Mouse (Mus musculus) forebrain, embryonic 16.5 days (tissue): Measurements from ENCODE around the gene Ankrd63. TPM values are rescaled to one million over a fixed set of nuclear protein-coding genes. Genes with fewer than 3 reads are reported as not detected.

Source experiments
- ATAC-seq: fragments of 200-750 bp; cut with Nextera tagmentation; 2 replicates; pipeline ENCODE4 v1.8.0; 2017; ENCODE audit warnings: mild to moderate bottlenecking, moderate library complexity
- H3K27ac ChIP-seq: fragments of 300-500 bp; sonication (generic); 2 replicates; pipeline ENCODE4 v1.5.1; 2014; ENCODE audit warnings: low read length, control low read depth
- H3K27me3 ChIP-seq: fragments of 300-500 bp; sonication (generic); replicated peaks from 2 replicates; pipeline ENCODE4 v1.6.1; 2014; ENCODE audit warnings: low read length; ENCODE audit not compliant: control insufficient read depth, insufficient read depth
- H3K36me3 ChIP-seq: fragments of 300-500 bp; sonication (generic); 2 replicates; pipeline ENCODE4 v1.6.1; 2014; ENCODE audit not compliant: control insufficient read depth, insufficient read depth
- H3K4me1 ChIP-seq: fragments of 300-500 bp; sonication (generic); replicated peaks from 2 replicates; pipeline ENCODE4 v1.6.1; 2014; ENCODE audit warnings: low read length; ENCODE audit not compliant: control insufficient read depth, insufficient read depth
- H3K4me2 ChIP-seq: fragments of 300-500 bp; sonication (generic); 2 replicates; pipeline ENCODE4 v1.6.1; 2014; ENCODE audit warnings: mild to moderate bottlenecking, low read length, control low read depth
- H3K4me3 ChIP-seq: fragments of 300-500 bp; sonication (generic); replicated peaks from 2 replicates; pipeline ENCODE4 v1.5.1; 2014; ENCODE audit warnings: mild to moderate bottlenecking, low read length, control low read depth
- H3K9ac ChIP-seq: fragments of 300-500 bp; sonication (generic); replicated peaks from 2 replicates; pipeline ENCODE4 v1.6.1; 2014; ENCODE audit warnings: low read depth, low read length, control low read depth
- H3K9me3 ChIP-seq: fragments of 300-500 bp; sonication (generic); 2 replicates; pipeline ENCODE4 v1.6.1; 2016; ENCODE audit warnings: low read length; ENCODE audit not compliant: control insufficient read depth
- WGBS: fragments of 180-500 bp; shearing (Covaris S2); extraction: QIAGEN DNeasy Blood & Tissue Kit; methylation state at CpG from one replicate; pipeline ENCODE4 v1.1.7; 2014; 5-methylcytosine and 5-hydroxymethylcytosine counted together
- polyA plus RNA-seq: library from polyadenylated mRNA; unstranded; fragments of >200 nt; fragmentation: Nextera tagmentation; extraction: Ambion mirVana; gene quantifications from 2 replicates; pipeline ENCODE4 v1.2.1, GENCODE M21; 2015

The Ankrd63 gene
- polyA plus RNA-seq, 1 experiment from 2014 or later = 0.43 TPM

DNA sequence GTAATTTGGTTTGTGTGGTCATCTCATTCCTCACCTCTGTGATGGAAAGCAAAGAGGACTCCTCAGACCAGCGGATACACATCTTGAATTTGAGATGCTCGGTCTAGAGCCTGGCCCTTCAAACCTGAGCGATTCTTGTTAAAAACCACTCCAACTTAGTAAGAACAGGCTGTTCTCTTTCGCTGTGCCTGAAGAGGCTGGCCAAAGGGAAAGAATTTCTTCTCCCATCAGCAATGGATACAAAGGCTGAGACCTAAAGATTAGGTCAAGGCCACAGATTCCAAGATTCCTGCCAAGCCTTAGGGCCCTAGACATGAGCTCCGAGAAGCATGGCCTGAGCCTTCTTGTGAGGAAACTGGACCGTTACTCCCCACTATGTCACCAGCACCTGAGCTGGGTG lies 22.8 kb downstream of the Ankrd63 start:
- no peak for ATAC-seq
- Histone ChIP-seq H3K27me3 (peaks cover 23% of the 10 kb centered on the region), H3K4me1 (peaks cover 19% of the 10 kb centered on the region)

DNA sequence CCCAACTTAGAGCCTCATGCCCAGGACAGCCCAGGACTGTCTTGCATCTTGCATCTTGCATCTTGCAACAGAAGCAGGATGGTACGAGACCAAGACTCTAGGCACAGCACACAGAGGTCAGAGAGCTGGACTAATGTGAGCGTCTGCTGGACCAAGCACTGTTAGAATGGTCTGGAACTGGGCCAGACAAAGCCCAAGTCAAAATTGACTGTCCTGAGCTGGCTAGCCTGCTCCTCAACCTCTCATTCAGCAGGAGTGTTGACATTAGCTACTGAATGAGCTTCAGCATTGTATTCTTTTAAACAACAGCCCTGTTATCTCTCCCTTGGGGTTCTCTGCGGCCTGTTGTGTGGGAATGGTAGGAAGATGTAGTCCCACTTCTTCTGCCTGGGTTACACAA lies 24.2 kb downstream of the Ankrd63 start:
- H3K4me1 ChIP-seq = peaks cover 19% of the 10 kb centered on the region
- no peak overlapping the region for H3K9ac ChIP-seq
- H3K4me2 ChIP-seq = no peak overlapping the region
- no peaks in the 10 kb centered on the region for H3K36me3 ChIP-seq
- H3K27ac ChIP-seq = no peak overlapping the region
- 85% methylated on average over 3 of the region's 3 CpGs for WGBS
- peaks cover 32% of the 10 kb centered on the region for H3K27me3 ChIP-seq
- H3K4me3 ChIP-seq = no peak overlapping the region
- no peak for ATAC-seq
- no peaks in the 10 kb centered on the region for H3K9me3 ChIP-seq

More for the DNA sequence above, 22.8 kb downstream of the Ankrd63 start:
- Histone ChIP-seq H3K4me3 (no peak overlapping the region), H3K9ac (no peak overlapping the region), H3K4me2 (no peak overlapping the region), H3K36me3 (no peaks in the 10 kb centered on the region), H3K27ac (no peak overlapping the region), H3K9me3 (no peaks in the 10 kb centered on the region)
- WGBS = 95% methylated on average over 6 of the region's 6 CpGs

DNA sequence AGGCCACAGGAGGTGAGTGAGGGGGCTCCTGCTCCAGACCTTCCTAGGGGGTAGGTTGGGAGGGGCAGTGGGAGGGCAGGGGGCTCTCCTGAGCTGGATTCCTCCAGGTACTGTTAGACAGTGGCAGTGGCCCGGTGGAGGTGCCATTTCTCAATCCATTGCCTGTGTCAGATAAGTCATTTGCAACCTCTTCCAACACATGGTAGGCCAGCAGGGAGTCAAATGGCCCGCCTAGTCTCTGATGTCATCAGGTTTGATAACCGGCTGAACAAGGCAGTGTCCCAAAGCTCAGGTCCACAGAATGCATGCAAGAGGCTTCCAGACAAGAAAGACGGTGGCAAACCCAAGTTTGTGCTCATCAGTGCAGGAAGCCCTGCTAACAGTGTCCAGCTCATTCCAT lies 25.9 kb downstream of the Ankrd63 start:
- peak overlapping the region; percentile 61 for H3K4me3 ChIP-seq
- 19% methylated on average over 4 of the region's 4 CpGs for WGBS
- ATAC-seq = no peak; the same call in none of the 2 replicates
- H3K9me3 ChIP-seq = no peaks in the 10 kb centered on the region
- peaks cover 17% of the 10 kb centered on the region for H3K4me1 ChIP-seq
- peak overlapping the region; percentile 98 for H3K4me2 ChIP-seq
- peaks cover 33% of the 10 kb centered on the region for H3K27me3 ChIP-seq
- H3K27ac ChIP-seq = no peak overlapping the region
- H3K36me3 ChIP-seq = no peaks in the 10 kb centered on the region
- 0 out of 2 replicates have a peak overlapping the region, but pooled peaks have one; percentile 67 for H3K9ac ChIP-seq

DNA sequence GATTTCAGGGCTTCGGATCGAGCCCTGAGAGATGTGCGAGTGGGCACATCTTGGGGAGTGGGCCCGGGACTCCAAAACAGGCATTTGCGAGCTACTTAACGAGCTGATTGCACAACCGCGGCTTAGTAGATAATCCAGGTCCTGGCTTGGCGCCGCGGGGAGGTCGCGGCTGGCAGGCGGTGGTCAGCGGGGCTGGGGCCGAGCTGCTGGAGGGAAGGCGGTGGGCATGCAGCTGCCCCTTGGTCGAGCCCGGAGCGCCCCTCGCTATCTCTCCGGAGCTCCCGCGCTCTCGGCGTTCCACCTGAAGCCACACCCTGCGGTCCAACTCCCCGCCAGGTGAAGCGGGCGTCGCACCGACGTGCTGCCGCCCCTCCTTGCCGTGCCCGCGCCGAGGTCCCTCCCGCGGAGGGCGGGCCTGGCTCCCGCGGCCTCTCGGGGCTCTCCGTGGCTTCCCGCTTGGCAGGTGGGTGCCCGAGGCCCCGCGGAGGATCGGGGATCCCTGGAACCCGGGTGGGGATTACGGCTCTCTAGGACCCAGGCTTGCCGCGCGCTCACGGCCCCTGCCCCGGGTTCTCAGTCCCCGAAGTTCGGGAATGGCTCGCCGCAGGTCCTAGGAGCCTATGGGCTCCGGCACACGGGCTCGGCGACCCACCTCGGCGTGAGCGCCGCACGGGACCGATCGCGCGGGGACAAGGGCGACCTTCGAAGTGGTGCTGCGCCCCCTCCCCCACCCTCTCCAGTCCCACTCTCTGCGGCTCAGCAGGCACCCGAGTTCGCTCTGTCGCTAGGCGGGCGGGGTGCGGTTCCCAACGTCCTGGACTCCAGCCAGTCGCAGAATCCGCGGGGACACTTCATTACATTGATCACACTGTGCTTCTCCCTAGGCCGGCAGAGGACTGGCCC lies 26.7 kb downstream of the Ankrd63 start:
- ATAC-seq = peak; percentile 58
- peaks cover 33% of the 10 kb centered on the region for H3K27me3 ChIP-seq
- under 1% methylated on average over 81 of the region's 89 CpGs for WGBS

DNA sequence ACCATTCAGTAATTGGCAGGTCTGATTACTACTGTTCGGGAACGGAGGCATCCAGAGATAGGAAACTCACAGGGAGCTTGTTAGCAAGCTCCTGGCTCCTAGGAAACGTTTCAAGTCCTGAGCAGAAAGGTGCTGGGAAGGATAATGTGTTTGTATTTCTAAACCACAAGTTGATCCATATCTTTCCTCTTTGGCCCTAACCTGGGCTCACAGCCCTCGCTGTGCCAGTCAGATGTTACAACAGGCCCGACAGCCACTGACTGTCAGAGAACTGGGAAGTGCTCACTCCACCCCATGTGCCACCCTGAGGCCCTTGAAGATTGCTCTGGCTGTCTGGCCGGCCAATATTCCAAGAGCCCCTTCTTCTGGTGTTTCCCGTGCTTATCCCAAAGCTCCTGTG lies 29.3 kb downstream of the Ankrd63 start:
- no peaks in the 10 kb centered on the region for H3K36me3 ChIP-seq
- H3K4me2 ChIP-seq = no peak overlapping the region
- peaks cover 33% of the 10 kb centered on the region for H3K27me3 ChIP-seq
- 20% methylated on average over 7 of the region's 7 CpGs for WGBS
- no peaks in the 10 kb centered on the region for H3K9me3 ChIP-seq
- H3K4me1 ChIP-seq = peaks cover 13% of the 10 kb centered on the region
- ATAC-seq = no peak
- no peak overlapping the region for H3K9ac ChIP-seq
- no peak overlapping the region for H3K27ac ChIP-seq
- no peak overlapping the region for H3K4me3 ChIP-seq

More for the DNA sequence above, 26.7 kb downstream of the Ankrd63 start:
- Histone ChIP-seq H3K4me3 (peak overlapping the region; percentile 61), H3K4me1 (peaks cover 13% of the 10 kb centered on the region), H3K36me3 (no peaks in the 10 kb centered on the region), H3K27ac (no peak overlapping the region), H3K9ac (peak overlapping the region; percentile 67), H3K4me2 (peak overlapping the region; percentile 98), H3K9me3 (no peaks in the 10 kb centered on the region)

DNA sequence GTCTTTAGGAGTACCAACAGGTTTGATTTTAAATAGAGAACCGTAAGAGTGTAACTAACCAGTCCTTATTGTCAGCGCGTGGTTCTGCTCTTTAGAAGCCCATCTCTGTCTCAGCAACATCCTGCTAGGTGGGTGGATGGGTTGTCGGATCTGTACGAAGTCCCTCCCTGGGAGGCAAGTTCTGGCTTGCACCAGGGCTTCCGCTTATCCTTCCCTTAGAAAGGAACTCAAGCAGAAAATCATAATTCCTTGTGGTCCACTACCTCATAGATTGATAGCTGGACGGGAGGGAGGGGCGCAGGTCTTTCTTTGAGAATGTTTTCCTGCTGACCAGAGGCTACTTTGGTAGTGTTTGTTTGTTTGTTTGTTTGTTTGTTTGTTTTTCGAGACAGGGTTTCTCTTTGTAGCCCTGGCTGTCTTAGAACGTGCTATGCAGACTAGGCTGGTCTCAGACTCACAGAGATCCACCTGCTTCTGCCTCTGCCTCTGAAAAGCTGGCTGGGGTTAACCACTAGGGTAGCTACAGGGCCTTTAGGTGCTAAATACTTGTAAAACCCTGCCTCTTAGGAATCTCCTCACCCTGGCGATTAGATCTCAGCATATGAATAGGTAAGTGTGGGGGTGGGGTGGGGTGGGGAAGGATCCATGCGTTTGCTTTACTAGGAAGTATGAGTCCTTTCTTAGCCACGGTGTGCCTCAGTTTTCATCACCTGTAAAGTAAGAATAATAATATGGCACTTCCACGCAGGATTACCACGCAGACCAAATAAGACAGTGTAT lies 29.9 kb downstream of the Ankrd63 start:
- Histone ChIP-seq H3K36me3 (no peaks in the 10 kb centered on the region), H3K4me2 (no peak overlapping the region), H3K4me3 (no peak overlapping the region), H3K27me3 (peaks cover 30% of the 10 kb centered on the region), H3K9me3 (no peaks in the 10 kb centered on the region), H3K9ac (no peak overlapping the region), H3K4me1 (peaks cover 13% of the 10 kb centered on the region), H3K27ac (no peak overlapping the region)
- ATAC-seq = no peak
- 18% methylated on average over 15 of the region's 15 CpGs for WGBS

DNA sequence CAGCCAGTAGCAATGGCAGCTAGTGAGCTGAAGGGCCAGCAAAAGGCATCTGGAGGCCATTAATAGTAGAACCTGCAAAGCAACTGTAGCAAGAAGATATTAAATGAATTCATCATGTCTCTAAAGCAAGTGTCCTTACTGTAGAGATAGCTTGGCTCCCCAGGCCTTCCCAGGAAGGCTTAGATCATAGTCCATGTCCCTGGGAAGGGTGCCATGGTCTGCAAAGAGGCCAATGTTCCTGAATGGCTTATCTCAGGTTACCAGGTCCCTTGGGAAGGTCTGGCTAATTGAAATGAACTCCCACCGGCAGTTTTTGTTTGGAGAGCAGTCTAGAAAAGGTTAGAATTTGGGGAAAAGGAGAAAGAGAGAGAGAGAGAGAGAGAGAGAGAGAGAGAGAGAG lies 32.0 kb downstream of the Ankrd63 start:
- WGBS = 71% methylated on average over 1 of the region's 1 CpGs
- Histone ChIP-seq H3K36me3 (no peaks in the 10 kb centered on the region), H3K9ac (no peak overlapping the region), H3K9me3 (no peaks in the 10 kb centered on the region), H3K4me3 (no peak overlapping the region), H3K4me2 (no peak overlapping the region), H3K27ac (no peak overlapping the region), H3K4me1 (peaks cover 2% of the 10 kb centered on the region), H3K27me3 (peaks cover 18% of the 10 kb centered on the region)
- ATAC-seq = no peak

GRCm38 (mm10) chr2:118669785-118670184 lies 34.0 kb downstream of the Ankrd63 start:
- Histone ChIP-seq H3K4me2 (no peak overlapping the region), H3K27me3 (0 out of 2 replicates have a peak, but pooled peaks cover 2% of the 10 kb centered on the region), H3K4me3 (no peak overlapping the region), H3K27ac (no peak overlapping the region), H3K9ac (no peak overlapping the region), H3K4me1 (peaks cover 12% of the 10 kb centered on the region), H3K9me3 (no peaks in the 10 kb centered on the region), H3K36me3 (no peaks in the 10 kb centered on the region)
- 49% methylated on average over 2 of the region's 2 CpGs for WGBS
- no peak for ATAC-seq

DNA sequence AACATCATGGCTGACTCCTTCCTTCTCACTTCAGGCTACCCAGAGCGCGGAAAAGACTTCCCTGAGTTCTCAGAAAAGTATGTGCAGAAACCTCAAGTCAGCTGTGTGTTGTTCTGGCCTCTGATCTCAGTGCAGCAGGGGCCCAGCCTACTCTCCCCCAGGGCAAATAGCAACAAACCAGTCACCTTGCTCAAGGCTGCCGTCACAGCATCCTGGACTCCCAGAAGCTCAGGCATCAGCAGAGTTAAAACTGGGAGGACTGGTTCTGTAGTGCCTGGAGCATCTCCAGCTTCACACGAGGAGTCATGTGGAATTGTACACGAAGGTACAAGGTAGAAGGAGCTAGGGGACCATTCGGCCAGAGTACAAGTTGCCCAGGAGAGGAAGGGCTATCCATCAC lies 34.5 kb downstream of the Ankrd63 start:
- ATAC-seq = no peak
- no peak overlapping the region for H3K9ac ChIP-seq
- H3K4me3 ChIP-seq = no peak overlapping the region
- WGBS = 71% methylated on average over 6 of the region's 6 CpGs
- H3K36me3 ChIP-seq = no peaks in the 10 kb centered on the region
- H3K4me2 ChIP-seq = no peak overlapping the region
- H3K27ac ChIP-seq = no peak overlapping the region
- H3K4me1 ChIP-seq = peaks cover 16% of the 10 kb centered on the region
- no peaks in the 10 kb centered on the region for H3K9me3 ChIP-seq
- H3K27me3 ChIP-seq = 0 out of 2 replicates have a peak, but pooled peaks cover under 1% of the 10 kb centered on the region
